Mouse (Mus musculus): Measurements from ENCODE around the gene Slc17a9.

DNA sequence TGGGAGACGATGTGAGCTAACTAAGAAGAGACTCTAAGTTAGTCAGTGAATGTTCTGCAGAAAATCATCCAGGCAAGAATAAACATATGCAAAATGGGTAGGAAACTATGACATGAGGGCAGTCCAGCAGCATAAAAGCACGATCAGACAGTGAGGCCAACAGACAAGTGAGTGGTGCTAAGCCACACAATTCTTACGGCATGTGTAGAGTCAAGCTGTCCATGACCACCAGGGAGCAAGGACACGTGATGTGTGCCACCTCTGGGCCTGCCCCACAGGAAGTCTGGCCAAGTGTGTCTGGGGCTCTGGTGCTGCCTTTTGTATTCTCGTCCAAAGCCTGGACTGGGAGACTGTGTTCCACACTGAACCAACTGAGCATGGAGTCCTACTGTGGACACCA is 35.2 kb upstream of the Slc17a9 start:
- TF ChIP-seq GATA1 (IDR thresholded peaks at IDR 0.05; ENCODE audit: borderline replicate concordance, low read length) (no peak), CTCF (IDR thresholded peaks at IDR 0.05; ENCODE audit: low read depth, low read length) (no peak)

All from G1E (cell line).